Mouse (Mus musculus) urinary bladder, postnatal 25 days (tissue): ENCODE measurements around the gene Ovol2.
A peak's percentile ranks its signal among the peaks of the same experiment; 100 is the strongest.

ENCODE experiments used
- DNase-seq: peaks from one replicate; pipeline ENCODE4 v3.0.0; 2022; ENCODE audit warnings: low spot score

Gene Ovol2

GRCm38 (mm10) chr2:144311372-144311771 is 20.6 kb downstream of the Ovol2 start:
- DNase-seq = no peak

- no peak for DNase-seq
These were observed 21.7 kb downstream of the Ovol2 start for GRCm38 (mm10) chr2:144310273-144310672.

GRCm38 (mm10) chr2:144308561-144308960 is 23.4 kb downstream of the Ovol2 start:
- no peak for DNase-seq

- DNase-seq = no peak
These were observed 26.1 kb downstream of the Ovol2 start for GRCm38 (mm10) chr2:144305721-144306294.

GRCm38 (mm10) chr2:144301101-144301500 is 30.8 kb downstream of the Ovol2 start:
- DNase-seq = no peak

GRCm38 (mm10) chr2:144299749-144300669 is 31.9 kb downstream of the Ovol2 start:
- peak; percentile 13 for DNase-seq

GRCm38 (mm10) chr2:144295145-144295735 is 36.7 kb downstream of the Ovol2 start:
- no peak for DNase-seq

GRCm38 (mm10) chr2:144291600-144292305 is 40.2 kb downstream of the Ovol2 start:
- DNase-seq = no peak

- DNase-seq = no peak
These were observed 41.6 kb downstream of the Ovol2 start for GRCm38 (mm10) chr2:144290321-144290720.

- DNase-seq = no peak
These were observed 50.5 kb downstream of the Ovol2 start for GRCm38 (mm10) chr2:144281417-144281816.

GRCm38 (mm10) chr2:144280568-144280967 is 51.4 kb downstream of the Ovol2 start:
- DNase-seq = no peak

- DNase-seq = no peak
These were observed 52.2 kb downstream of the Ovol2 start for GRCm38 (mm10) chr2:144279742-144280141.

- DNase-seq = no peak
These were observed 55.1 kb downstream of the Ovol2 start for GRCm38 (mm10) chr2:144276885-144277284.

GRCm38 (mm10) chr2:144274741-144275140 is 57.2 kb downstream of the Ovol2 start:
- DNase-seq = no peak

GRCm38 (mm10) chr2:144272088-144272487 is 59.9 kb downstream of the Ovol2 start:
- DNase-seq = no peak

GRCm38 (mm10) chr2:144270507-144271420 is 61.2 kb downstream of the Ovol2 start, which contains the start of the genes Mgme1 and Snx5:
Gene Mgme1 (plus strand): TSS chr2:144270663.
Gene Snx5 (minus strand): TSS chr2:144270906.
- DNase-seq = peak; percentile 86

GRCm38 (mm10) chr2:144269679-144270475 is 62.1 kb downstream of the Ovol2 start:
- no peak for DNase-seq

GRCm38 (mm10) chr2:144269306-144269650 is 62.7 kb downstream of the Ovol2 start:
- DNase-seq = no peak

- DNase-seq = no peak
These were observed 63.3 kb downstream of the Ovol2 start for GRCm38 (mm10) chr2:144268446-144269305.

- DNase-seq = no peak
These were observed 64.3 kb downstream of the Ovol2 start for GRCm38 (mm10) chr2:144267731-144268015.
